Mouse (Mus musculus) limb, embryonic 14.5 days (tissue): ENCODE data around the gene Ulk3. TPM values are rescaled to one million over a fixed set of nuclear protein-coding genes. Genes with fewer than 3 reads are reported as not detected.

Source experiments
- ATAC-seq: fragments of 200-750 bp; cut with Nextera tagmentation; 2 replicates; pipeline ENCODE4 v1.8.0; 2017; ENCODE audit warnings: low read depth, moderate number of reproducible peaks, moderate TSS enrichment; ENCODE audit not compliant: low FRiP score
- DNase-seq: peaks from one replicate; pipeline ENCODE4 v3.0.0-alpha.2; 2015; ENCODE audit warnings: low spot score
- H3K27ac ChIP-seq: fragments of 300-500 bp; sonication (generic); replicated peaks from 2 replicates; pipeline ENCODE4 v1.5.1; 2014; ENCODE audit warnings: low read depth, mild to moderate bottlenecking, low read length, moderate library complexity, mixed read lengths
- H3K27me3 ChIP-seq: fragments of 300-500 bp; sonication (generic); 2 replicates; pipeline ENCODE4 v1.6.1; 2014; ENCODE audit warnings: low read length, mixed read lengths; ENCODE audit not compliant: control insufficient read depth, insufficient read depth
- H3K36me3 ChIP-seq: fragments of 300-500 bp; sonication (generic); 2 replicates; pipeline ENCODE4 v1.6.1; 2014; ENCODE audit warnings: mild to moderate bottlenecking, low read length, moderate library complexity, mixed read lengths; ENCODE audit not compliant: control insufficient read depth, insufficient read depth
- H3K4me1 ChIP-seq: fragments of 300-500 bp; sonication (generic); 2 replicates; pipeline ENCODE4 v1.6.1; 2014; ENCODE audit warnings: antibody characterized with exemption, low read length, mixed read lengths; ENCODE audit not compliant: control insufficient read depth, insufficient read depth
- H3K4me2 ChIP-seq: fragments of 300-500 bp; sonication (generic); replicated peaks from 2 replicates; pipeline ENCODE4 v1.6.1; 2014; ENCODE audit warnings: low read depth, mild to moderate bottlenecking, low read length, moderate library complexity; ENCODE audit not compliant: severe bottlenecking
- H3K4me3 ChIP-seq: fragments of 300-500 bp; sonication (generic); replicated peaks from 2 replicates; pipeline ENCODE4 v1.5.1; 2014; ENCODE audit warnings: low read length
- H3K9ac ChIP-seq: fragments of 300-500 bp; sonication (generic); 2 replicates; pipeline ENCODE4 v1.6.1; 2014; ENCODE audit warnings: mild to moderate bottlenecking, low read depth, low read length, moderate library complexity; ENCODE audit not compliant: severe bottlenecking
- H3K9me3 ChIP-seq: fragments of 300-500 bp; sonication (generic); 2 replicates; pipeline ENCODE4 v1.6.1; 2016; ENCODE audit warnings: low read length; ENCODE audit not compliant: control insufficient read depth
- POLR2A ChIP-seq: fragments of 200-500 bp; IDR thresholded peaks from 2 replicates; pipeline ENCODE4 v1.8.0; 2012; ENCODE audit warnings: inconsistent platforms, mild to moderate bottlenecking, moderate library complexity, borderline replicate concordance; ENCODE audit not compliant: insufficient read depth, insufficient read length; ENCODE audit errors: extremely low read depth
- WGBS: fragments of 180-500 bp; shearing (Covaris S2); extraction: QIAGEN DNeasy Blood & Tissue Kit; methylation state at CpG from one replicate; pipeline ENCODE4 v1.1.7; 2014; 5-methylcytosine and 5-hydroxymethylcytosine counted together
- polyA plus RNA-seq, 2 experiments: library from polyadenylated mRNA; depleted of rRNA in 1 of 2; stranded (reverse) in 1 of 2; unstranded in 1 of 2; fragments of >200 nt; fragmentation: Nextera tagmentation in 1 of 2; extraction: Ambion mirVana in 1 of 2; gene quantifications; 2 replicates each; pipeline versions ENCODE4 v1.2.1 to v1.2.3; 2012 to 2014

Ulk3 gene
- polyA plus RNA-seq, 2 experiments: 13.1 to 41.7 TPM

DNA sequence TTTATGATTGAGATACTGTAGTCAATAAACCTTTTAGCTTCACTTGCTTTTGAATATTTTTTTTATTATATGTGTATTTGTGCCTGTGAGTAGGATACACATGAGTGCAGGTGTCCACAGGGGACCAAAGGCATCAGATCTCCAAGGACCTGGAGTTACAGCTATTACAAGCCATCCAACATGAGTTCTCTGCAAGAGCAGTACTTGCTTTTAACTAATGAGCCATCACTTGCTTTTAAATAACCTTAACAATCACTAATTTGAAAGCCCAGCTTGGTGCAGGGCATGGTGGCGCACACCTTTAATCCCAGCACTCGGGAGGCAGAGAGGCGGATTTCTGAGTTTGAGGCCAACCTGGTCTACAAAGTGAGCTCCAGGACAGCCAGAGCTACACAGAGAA lies 34.5 kb upstream of the Ulk3 start:
- no peak overlapping the region for H3K4me2 ChIP-seq
- no peaks in the 10 kb centered on the region for H3K27me3 ChIP-seq
- peaks cover 6% of the 10 kb centered on the region for H3K36me3 ChIP-seq
- no peak overlapping the region for H3K4me3 ChIP-seq
- no peak for DNase-seq
- TF ChIP-seq POLR2A: no peak
- H3K9me3 ChIP-seq: no peaks in the 10 kb centered on the region
- peaks cover 6% of the 10 kb centered on the region; the same call in 1 of the 2 replicates for H3K4me1 ChIP-seq
- ATAC-seq: no peak
- no peak overlapping the region for H3K9ac ChIP-seq
- H3K27ac ChIP-seq: no peak overlapping the region
- 44% methylated on average over 3 of the region's 3 CpGs for WGBS

DNA sequence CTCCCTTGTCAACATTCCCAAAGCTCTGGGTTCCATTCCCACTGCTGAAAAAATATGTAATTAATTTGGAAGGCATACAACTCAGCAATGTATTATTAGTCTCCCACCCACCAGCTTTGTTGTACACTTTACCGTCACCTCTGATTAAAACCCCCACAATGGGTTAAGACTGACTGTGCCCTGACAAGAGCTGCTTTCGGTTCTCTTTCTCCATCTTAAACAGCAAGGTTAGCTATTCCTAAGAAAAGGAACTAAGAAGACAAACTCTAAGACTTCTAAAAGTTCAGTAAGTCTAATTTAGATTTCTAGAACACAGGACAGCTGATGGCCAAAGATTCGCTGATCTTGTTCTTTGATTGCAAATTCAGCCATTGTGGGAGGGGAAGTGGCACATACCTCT lies 32.0 kb upstream of the Ulk3 start:
- Histone ChIP-seq H3K9me3 (no peaks in the 10 kb centered on the region), H3K4me3 (no peak overlapping the region), H3K36me3 (no peaks in the 10 kb centered on the region), H3K4me1 (peaks cover 11% of the 10 kb centered on the region), H3K9ac (no peak overlapping the region), H3K27ac (no peak overlapping the region), H3K4me2 (no peak overlapping the region), H3K27me3 (no peaks in the 10 kb centered on the region)
- WGBS: 76% methylated on average over 3 of the region's 3 CpGs
- no peak for ATAC-seq
- TF ChIP-seq POLR2A: no peak
- no peak for DNase-seq

DNA sequence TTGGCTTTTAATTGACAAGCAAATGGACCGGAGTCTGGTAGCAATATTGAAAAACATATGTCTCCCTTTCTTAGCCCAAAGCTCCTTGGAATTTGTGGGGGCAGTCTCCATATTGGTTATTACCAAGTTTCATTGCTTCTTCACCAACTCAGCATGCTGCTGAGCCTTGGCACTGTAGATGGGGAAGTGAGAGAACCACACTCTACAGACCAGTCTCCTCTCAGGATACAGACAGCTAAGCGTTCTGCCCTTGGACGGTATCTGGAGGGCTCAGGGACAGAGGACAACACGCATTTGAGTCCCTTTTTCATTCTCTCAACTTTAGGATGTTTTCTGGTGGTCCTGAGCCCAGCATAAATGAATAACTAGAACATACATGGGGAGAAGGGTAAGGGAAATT lies 30.6 kb upstream of the Ulk3 start:
- DNase-seq (no peak), ATAC-seq (no peak)
- Histone ChIP-seq H3K9me3 (no peaks in the 10 kb centered on the region), H3K36me3 (no peaks in the 10 kb centered on the region), H3K9ac (no peak overlapping the region), H3K27me3 (no peaks in the 10 kb centered on the region), H3K4me3 (no peak overlapping the region), H3K4me1 (peaks cover 16% of the 10 kb centered on the region), H3K4me2 (no peak overlapping the region), H3K27ac (no peak overlapping the region)
- no peak for TF ChIP-seq POLR2A
- 83% methylated on average over 4 of the region's 4 CpGs for WGBS

DNA sequence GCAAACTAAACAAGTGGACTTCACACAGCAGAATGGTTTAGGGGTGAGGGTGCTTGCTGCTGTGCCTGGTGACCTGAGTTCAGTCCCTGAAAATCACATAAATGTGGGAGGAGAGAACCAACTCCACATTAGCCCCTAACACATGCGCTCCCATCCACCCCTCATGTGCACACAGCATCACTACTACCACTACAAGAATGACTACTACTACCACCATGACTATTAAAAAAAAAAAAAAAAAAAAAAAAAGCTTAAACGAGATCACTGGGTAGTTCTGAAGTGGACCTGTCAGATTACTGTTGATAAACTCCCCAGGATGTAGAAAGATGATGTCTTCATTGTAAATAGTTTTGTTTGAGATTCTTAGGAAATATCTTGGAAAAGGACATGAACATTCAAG lies 29.7 kb upstream of the Ulk3 start:
- Histone ChIP-seq H3K4me1 (peaks cover 16% of the 10 kb centered on the region), H3K9me3 (no peaks in the 10 kb centered on the region), H3K4me2 (no peak overlapping the region), H3K36me3 (no peaks in the 10 kb centered on the region), H3K27me3 (no peaks in the 10 kb centered on the region), H3K4me3 (no peak overlapping the region), H3K9ac (no peak overlapping the region), H3K27ac (no peak overlapping the region)
- ATAC-seq (no peak), DNase-seq (no peak)
- no peak for TF ChIP-seq POLR2A
- WGBS: 84% methylated on average over 2 of the region's 2 CpGs

DNA sequence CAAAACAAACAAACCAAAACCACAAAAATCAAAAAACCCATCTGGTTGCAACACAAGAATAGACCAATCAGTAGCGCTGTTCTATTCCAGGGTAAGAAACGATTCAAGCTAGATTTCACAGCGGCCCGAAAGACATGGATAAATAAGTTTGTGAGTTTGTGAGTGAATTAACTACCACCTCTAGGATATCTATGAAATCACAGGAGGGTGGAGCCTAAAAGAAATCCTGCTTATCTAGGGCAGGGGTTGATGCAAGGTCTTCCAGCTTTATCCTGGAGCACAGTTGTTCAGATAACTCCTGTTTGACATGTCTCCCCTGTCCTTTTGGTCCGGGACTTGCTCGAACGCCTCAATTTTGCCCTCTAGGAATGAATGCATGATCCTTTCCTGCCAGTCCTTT lies 29.0 kb upstream of the Ulk3 start:
- H3K9ac ChIP-seq: peak overlapping the region; percentile 66; the same call in 1 of the 2 replicates
- H3K4me2 ChIP-seq: peak overlapping the region; percentile 87
- no peaks in the 10 kb centered on the region for H3K9me3 ChIP-seq
- DNase-seq: no peak
- no peak overlapping the region for H3K27ac ChIP-seq
- no peaks in the 10 kb centered on the region for H3K27me3 ChIP-seq
- H3K4me3 ChIP-seq: peak overlapping the region; percentile 69
- H3K4me1 ChIP-seq: peaks cover 16% of the 10 kb centered on the region
- H3K36me3 ChIP-seq: no peaks in the 10 kb centered on the region
- no peak for TF ChIP-seq POLR2A
- WGBS: 30% methylated on average over 7 of the region's 7 CpGs
- no peak for ATAC-seq
